Mouse (Mus musculus): Measurements from ENCODE around the gene Gadl1. TPM values are rescaled to one million over a fixed set of nuclear protein-coding genes. Genes with fewer than 3 reads are reported as not detected.

Gadl1 gene
- 10 to 100 TPM; 19.0 to 19.4 TPM for total RNA-seq (2021)
- long read RNA-seq, experiment 1, partial matches to known transcripts = 16 of 21 reads
- long read RNA-seq, experiment 1, other reads (novel, unspliced or antisense) = 4 of 21 reads
- long read RNA-seq, experiment 2, partial matches to known transcripts = 1 of 12 reads
- long read RNA-seq, experiment 2, other reads (novel, unspliced or antisense) = 10 of 12 reads

GRCm38 (mm10) chr9:115909155-115909554, at the start of gene Gadl1:
TSS of gene Gadl1 (plus strand) at chr9:115909455.
- no peak for DNase-seq
- intact Hi-C loops (cut with DNase I; ENCODE audit: low total_unique reads) = no loop called here

GRCm38 (mm10) chr9:115862802-115863201, 46.5 kb upstream of the Gadl1 start:
- intact Hi-C loops (cut with DNase I; ENCODE audit: low total_unique reads) = no loop called here

GRCm38 (mm10) chr9:115863326-115863725, 45.9 kb upstream of the Gadl1 start:
- intact Hi-C loops (cut with DNase I; ENCODE audit: low total_unique reads) = no loop called here
- no peak for DNase-seq

More at GRCm38 (mm10) chr9:115862802-115863201, 46.5 kb upstream of the Gadl1 start:
- no peak for DNase-seq

GRCm38 (mm10) chr9:115867277-115867676, 42.0 kb upstream of the Gadl1 start:
- intact Hi-C loops (cut with DNase I; ENCODE audit: low total_unique reads) = no loop called here
- DNase-seq = peak; percentile 63

- intact Hi-C loops (cut with DNase I; ENCODE audit: low total_unique reads) = no loop called here
- no peak for DNase-seq
These were observed 39.1 kb upstream of the Gadl1 start for GRCm38 (mm10) chr9:115870168-115870567.

GRCm38 (mm10) chr9:115870640-115871039, 38.6 kb upstream of the Gadl1 start:
- intact Hi-C loops (cut with DNase I; ENCODE audit: low total_unique reads) = no loop called here
- no peak for DNase-seq

GRCm38 (mm10) chr9:115880500-115880899, 28.8 kb upstream of the Gadl1 start:
- intact Hi-C loops (cut with DNase I; ENCODE audit: low total_unique reads) = no loop called here
- DNase-seq = no peak

- DNase-seq = peak; percentile 23
These were observed 28.1 kb upstream of the Gadl1 start for GRCm38 (mm10) chr9:115881137-115881536.

GRCm38 (mm10) chr9:115882627-115883200, 26.5 kb upstream of the Gadl1 start:
- no peak for DNase-seq
- intact Hi-C loops (cut with DNase I; ENCODE audit: low total_unique reads) = no loop called here

More at GRCm38 (mm10) chr9:115881137-115881536, 28.1 kb upstream of the Gadl1 start:
- intact Hi-C loops (cut with DNase I; ENCODE audit: low total_unique reads) = no loop called here

GRCm38 (mm10) chr9:115883413-115883812, 25.8 kb upstream of the Gadl1 start:
- intact Hi-C loops (cut with DNase I; ENCODE audit: low total_unique reads) = no loop called here
- DNase-seq = no peak

GRCm38 (mm10) chr9:115887571-115887970, 21.7 kb upstream of the Gadl1 start:
- DNase-seq = peak; percentile 18
- intact Hi-C loops (cut with DNase I; ENCODE audit: low total_unique reads) = no loop called here

- DNase-seq = no peak
- intact Hi-C loops (cut with DNase I; ENCODE audit: low total_unique reads) = no loop called here
These were observed 16.1 kb upstream of the Gadl1 start for GRCm38 (mm10) chr9:115893131-115893530.

- DNase-seq = peak; percentile 15
- intact Hi-C loops (cut with DNase I; ENCODE audit: low total_unique reads) = no loop called here
These were observed 15.3 kb upstream of the Gadl1 start for GRCm38 (mm10) chr9:115893947-115894346.

GRCm38 (mm10) chr9:115908325-115908724, 930 bp upstream of the Gadl1 start:
- DNase-seq = peak; percentile 17
- intact Hi-C loops (cut with DNase I; ENCODE audit: low total_unique reads) = no loop called here

GRCm38 (mm10) chr9:115914006-115914405, 4.8 kb downstream of the Gadl1 start:
- no peak for DNase-seq
- intact Hi-C loops (cut with DNase I; ENCODE audit: low total_unique reads) = no loop called here

- no peak for DNase-seq
- intact Hi-C loops (cut with DNase I; ENCODE audit: low total_unique reads) = no loop called here
These were observed 6.5 kb downstream of the Gadl1 start for GRCm38 (mm10) chr9:115915586-115916270.

- DNase-seq = no peak
- intact Hi-C loops (cut with DNase I; ENCODE audit: low total_unique reads) = no loop called here
These were observed 10.5 kb downstream of the Gadl1 start for GRCm38 (mm10) chr9:115919736-115920135.

- intact Hi-C loops (cut with DNase I; ENCODE audit: low total_unique reads) = no loop called here
- DNase-seq = no peak
These were observed 13.4 kb downstream of the Gadl1 start for GRCm38 (mm10) chr9:115922662-115923061.

GRCm38 (mm10) chr9:115924094-115924493, 14.8 kb downstream of the Gadl1 start:
- intact Hi-C loops (cut with DNase I; ENCODE audit: low total_unique reads) = no loop called here
- DNase-seq = no peak

- no peak for DNase-seq
- intact Hi-C loops (cut with DNase I; ENCODE audit: low total_unique reads) = no loop called here
These were observed 22.5 kb downstream of the Gadl1 start for GRCm38 (mm10) chr9:115931803-115932202.

GRCm38 (mm10) chr9:115932741-115933140, 23.5 kb downstream of the Gadl1 start:
- intact Hi-C loops (cut with DNase I; ENCODE audit: low total_unique reads) = no loop called here

More at GRCm38 (mm10) chr9:115932741-115933140, 23.5 kb downstream of the Gadl1 start:
- no peak for DNase-seq

All from gastrocnemius, postnatal 14 days (tissue).